Mouse (Mus musculus) ES-E14 (cell line): ENCODE data around the gene Gabbr1. TPM values are rescaled to one million over a fixed set of nuclear protein-coding genes. Genes with fewer than 3 reads are reported as not detected.

Experiments used
- DNase-seq: peaks from one replicate; pipeline ENCODE4 v3.0.0-alpha.2; 2013; ENCODE audit warnings: low read depth, low spot score
- H3K27ac ChIP-seq: 2 replicates; pipeline ENCODE4 v1.5.1; 2012; ENCODE audit warnings: low read depth, mild to moderate bottlenecking, low read length, moderate library complexity, mixed read lengths; ENCODE audit not compliant: poor library complexity, insufficient read depth, severe bottlenecking
- H3K36me3 ChIP-seq: 2 replicates; pipeline ENCODE4 v1.6.1; 2012; ENCODE audit warnings: mild to moderate bottlenecking, low read length, moderate library complexity, mixed read lengths; ENCODE audit not compliant: control insufficient read depth, poor library complexity, insufficient read depth, severe bottlenecking
- H3K4me1 ChIP-seq, 2 experiments: fragments of 150-350 bp in 1 of 2; sonication (generic) in 1 of 2; 2 replicates each; pipeline ENCODE4 v1.6.1; 2012; ENCODE audit warnings: low read length in 2 of 2, mild to moderate bottlenecking in 1 of 2, mixed read lengths in 1 of 2; ENCODE audit not compliant: control insufficient read depth in 2 of 2, insufficient read depth in 2 of 2, poor library complexity in 1 of 2
- H3K4me3 ChIP-seq, 2 experiments: fragments of 150-350 bp in 1 of 2; sonication (generic) in 1 of 2; 2 replicates each; pipeline ENCODE4 v1.5.1; 2012; ENCODE audit warnings: low read length in 2 of 2, low read depth in 1 of 2, mild to moderate bottlenecking in 1 of 2, mixed read lengths in 1 of 2; ENCODE audit not compliant: insufficient read depth in 1 of 2, poor library complexity in 1 of 2, severe bottlenecking in 1 of 2
- H3K9ac ChIP-seq: 2 replicates; pipeline ENCODE4 v1.6.1; 2012; ENCODE audit warnings: low read depth, mild to moderate bottlenecking, low read length, mixed read lengths; ENCODE audit not compliant: poor library complexity, insufficient read depth, severe bottlenecking
- H3K9me3 ChIP-seq: fragments of 150-350 bp; sonication (generic); 2 replicates; pipeline ENCODE4 v1.6.1; 2012; ENCODE audit warnings: low read depth, mild to moderate bottlenecking, low read length; ENCODE audit not compliant: control insufficient read depth, insufficient read depth
- CHD2 ChIP-seq: IDR thresholded peaks from 2 replicates; pipeline ENCODE4 v1.6.1; 2014; ENCODE audit warnings: mild to moderate bottlenecking, low read depth, low read length, inconsistent platforms
- HCFC1 ChIP-seq: IDR thresholded peaks from 2 replicates; pipeline ENCODE4 v1.6.1; 2012; ENCODE audit warnings: low read length, inconsistent platforms, borderline replicate concordance; ENCODE audit not compliant: insufficient read depth
- MAFK ChIP-seq: IDR thresholded peaks from 2 replicates; pipeline ENCODE4 v1.6.1; 2014; ENCODE audit warnings: mild to moderate bottlenecking, low read depth, low read length, inconsistent platforms; ENCODE audit not compliant: insufficient read depth
- ZC3H11A ChIP-seq: IDR thresholded peaks from 2 replicates; pipeline ENCODE4 v1.6.1; 2012; ENCODE audit warnings: low read depth, mild to moderate bottlenecking, inconsistent platforms, low read length, borderline replicate concordance
- ZNF384 ChIP-seq: IDR thresholded peaks from 2 replicates; pipeline ENCODE4 v1.6.1; 2012; ENCODE audit warnings: low read depth, low read length, inconsistent platforms
- in situ Hi-C, 2 experiments: fragments of 600-800 bp; cut with MboI; formaldehyde crosslinking; loops; one replicate each; pipeline ENCODE4 v1.15.1; 2025; ENCODE audit warnings: low sequenced_read_pairs in 2 of 2, inconsistent platforms in 1 of 2; ENCODE audit not compliant: unreplicated experiment in 2 of 2
- total RNA-seq: library from RNA; depleted of rRNA; stranded (reverse); fragments of 300-350 nt; gene quantifications from 2 replicates; pipeline ENCODE4 v1.2.3, GENCODE M21; 2012

Gene Gabbr1
- total RNA-seq, 1 experiment: 60.9 TPM

DNA sequence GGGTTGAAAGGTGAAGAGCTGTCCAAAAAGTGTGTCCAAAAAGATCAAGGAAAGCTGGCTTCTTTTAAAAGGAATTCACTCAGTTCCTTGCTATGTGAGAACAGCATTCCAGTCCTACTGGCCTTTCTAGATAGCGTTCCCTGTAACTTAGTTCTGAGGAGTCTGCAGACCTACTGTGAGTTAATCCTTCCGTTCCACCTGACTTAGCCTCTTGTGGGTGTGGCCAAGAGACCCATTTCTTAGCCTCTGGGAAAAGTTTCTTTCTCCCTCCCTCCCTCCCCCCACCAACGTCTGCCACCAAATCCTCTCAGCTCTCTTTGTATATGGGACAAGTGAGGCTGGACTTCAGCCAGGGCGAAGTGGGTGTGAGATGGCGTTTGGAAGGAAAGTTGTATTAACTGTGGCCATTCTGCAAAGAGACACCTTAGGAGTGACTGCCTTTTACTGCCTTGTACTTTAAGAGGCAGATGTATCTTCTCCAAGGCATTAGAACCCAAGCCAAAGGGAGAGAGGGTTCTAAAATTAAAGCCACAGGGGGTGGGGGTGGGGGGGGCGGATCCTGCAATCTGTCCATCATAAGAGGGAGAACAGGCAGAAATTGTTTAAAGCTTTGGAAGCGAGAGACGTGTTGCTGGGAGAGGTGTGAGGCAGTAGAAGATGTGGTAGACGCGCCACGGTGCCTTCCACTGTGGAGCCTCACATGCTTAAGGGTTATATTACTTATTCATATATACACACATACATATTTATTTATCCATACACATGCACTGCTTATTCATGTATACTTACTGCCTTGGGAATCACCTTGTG is 18.1 kb downstream of the Gabbr1 start:
- no peak overlapping the region for H3K9ac ChIP-seq
- peaks cover 0 to 14% of the 10 kb centered on the region in 2 experiments; a peak in 2 of 4 replicates for H3K4me1 ChIP-seq
- DNase-seq: no peak
- peaks cover 70% of the 10 kb centered on the region for H3K36me3 ChIP-seq
- H3K9me3 ChIP-seq: no peaks in the 10 kb centered on the region
- no peak overlapping the region for H3K4me3 ChIP-seq
- in situ Hi-C loops: no loop called here
- H3K27ac ChIP-seq: no peak overlapping the region
- no peak for TF ChIP-seq CHD2
- no peak for TF ChIP-seq ZNF384
- no peak for TF ChIP-seq ZC3H11A
- no peak for TF ChIP-seq MAFK
- TF ChIP-seq HCFC1: no peak

- TF ChIP-seq ZNF384: no peak
- TF ChIP-seq HCFC1: no peak
- no peak for TF ChIP-seq CHD2
- TF ChIP-seq ZC3H11A: no peak
- TF ChIP-seq MAFK: no peak
- H3K36me3 ChIP-seq: peaks cover 77% of the 10 kb centered on the region
- no peak overlapping the region for H3K9ac ChIP-seq
- DNase-seq: no peak
- no peaks in the 10 kb centered on the region for H3K9me3 ChIP-seq
- H3K27ac ChIP-seq: no peak overlapping the region
- peaks cover under 1 to 17% of the 10 kb centered on the region in 2 experiments; a peak in 2 of 4 replicates for H3K4me1 ChIP-seq
- H3K4me3 ChIP-seq: no peak overlapping the region
- in situ Hi-C loops: no loop called here
These were observed 20.2 kb downstream of the Gabbr1 start for GRCm38 (mm10) chr17:37065993-37066392.

DNA sequence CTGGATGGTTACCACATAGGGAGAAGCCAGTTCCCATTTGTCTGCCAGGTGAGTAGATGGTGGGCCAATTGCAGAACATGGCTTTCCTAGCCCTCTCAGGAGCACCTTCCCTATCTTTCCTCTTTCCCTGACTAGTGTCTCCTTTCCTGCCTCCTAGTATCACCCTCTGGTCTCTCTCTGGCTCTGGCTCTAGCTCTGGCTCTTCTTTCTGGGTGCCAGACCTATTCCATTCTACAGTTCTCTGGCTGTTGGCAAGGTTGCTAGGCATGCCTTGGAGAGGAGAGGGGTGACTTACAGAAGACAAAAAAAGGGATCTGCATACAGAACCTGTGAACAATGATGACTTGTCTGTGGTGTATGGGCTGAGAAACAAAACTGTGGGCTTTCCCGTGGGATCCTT is 22.1 kb downstream of the Gabbr1 start:
- in situ Hi-C loops: no loop called here
- Histone ChIP-seq H3K4me3 (no peak overlapping the region), H3K36me3 (peaks cover 76% of the 10 kb centered on the region), H3K27ac (no peak overlapping the region), H3K4me1 (peaks cover 3 to 12% of the 10 kb centered on the region in 2 experiments; a peak in 2 of 4 replicates), H3K9ac (no peak overlapping the region), H3K9me3 (no peaks in the 10 kb centered on the region)
- TF ChIP-seq MAFK (no peak), CHD2 (no peak), ZC3H11A (no peak), ZNF384 (no peak), HCFC1 (no peak)
- no peak for DNase-seq

DNA sequence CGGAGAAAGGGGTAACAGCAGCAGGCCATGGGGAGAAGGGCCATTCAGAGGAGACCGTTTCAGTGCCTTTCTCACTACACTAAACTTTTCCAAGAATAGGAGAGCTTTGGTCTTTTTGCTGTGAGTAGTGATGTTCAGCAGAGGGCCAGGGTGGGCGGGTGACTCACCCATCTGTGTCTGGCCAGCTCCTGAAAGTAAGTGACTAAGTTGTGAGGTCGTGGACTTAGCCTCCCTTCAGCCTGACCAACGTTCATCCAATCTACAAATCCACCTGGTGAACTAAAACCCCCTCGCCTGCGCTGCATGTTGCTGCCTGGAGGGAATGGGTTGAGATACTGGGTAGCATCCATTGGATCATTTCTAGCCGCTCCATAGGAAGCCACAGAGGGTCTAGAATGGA is 24.4 kb downstream of the Gabbr1 start:
- peak overlapping the region; percentile 26; the same call in 1 of the 2 replicates for H3K27ac ChIP-seq
- no peak for TF ChIP-seq ZC3H11A
- TF ChIP-seq ZNF384: no peak
- no peak for TF ChIP-seq MAFK
- no peak for TF ChIP-seq HCFC1
- no peak for TF ChIP-seq CHD2
- no peak for DNase-seq
- peaks cover 73% of the 10 kb centered on the region for H3K36me3 ChIP-seq
- no peak overlapping the region for H3K4me3 ChIP-seq
- in situ Hi-C loops: no loop called here
- no peak overlapping the region for H3K9ac ChIP-seq
- H3K4me1 ChIP-seq: peaks cover 9 to 13% of the 10 kb centered on the region in 2 experiments
- H3K9me3 ChIP-seq: no peaks in the 10 kb centered on the region
